Mouse (Mus musculus) urinary bladder, postnatal 25 days (tissue): ENCODE data around the gene Vps26c.
"Not testable (repeated sequence)": the region's sequence is repeated elsewhere in the genome, so short reads cannot be mapped to it uniquely, and the experiment has no call there.

Source experiments
- DNase-seq: peaks from one replicate; pipeline ENCODE4 v3.0.0; 2022; ENCODE audit warnings: low spot score

Gene Vps26c

DNA sequence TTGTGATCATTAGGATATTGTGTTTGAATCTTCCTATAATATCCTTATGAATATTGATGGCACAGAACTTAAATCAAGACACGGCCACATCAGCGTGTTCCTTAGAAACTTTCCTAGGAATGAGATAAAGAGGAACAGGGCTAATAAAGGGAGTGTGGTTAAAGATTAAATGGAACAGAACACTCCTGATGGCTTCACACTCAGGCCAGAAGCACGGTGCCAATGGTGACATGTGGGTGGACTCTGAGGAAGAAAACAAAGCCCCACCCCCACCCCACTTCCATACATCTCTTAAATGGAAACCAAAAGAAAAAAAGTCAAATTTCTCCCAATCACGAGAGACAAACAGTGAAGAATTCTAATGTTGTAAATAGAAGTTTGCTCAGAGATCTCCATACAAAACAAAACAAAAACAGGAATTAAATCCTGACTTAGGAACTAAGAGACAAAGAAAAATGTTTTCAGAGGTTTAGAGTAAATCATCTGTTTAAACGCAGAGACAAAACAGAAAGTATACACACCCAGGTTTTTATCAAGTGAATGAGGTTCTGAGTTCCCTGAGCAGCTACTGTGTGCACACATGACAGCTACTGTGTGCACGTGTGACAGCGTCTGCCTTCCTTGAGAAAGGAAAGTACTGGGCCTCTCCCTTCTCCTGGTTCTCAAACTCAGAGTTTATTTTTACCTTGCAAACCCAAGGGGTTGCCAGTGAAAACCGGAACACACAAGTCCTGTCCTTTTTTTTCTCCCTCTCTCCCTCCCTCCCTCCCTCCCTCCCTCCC, 19.3 kb upstream of the Vps26c start:
- no peak for DNase-seq

DNA sequence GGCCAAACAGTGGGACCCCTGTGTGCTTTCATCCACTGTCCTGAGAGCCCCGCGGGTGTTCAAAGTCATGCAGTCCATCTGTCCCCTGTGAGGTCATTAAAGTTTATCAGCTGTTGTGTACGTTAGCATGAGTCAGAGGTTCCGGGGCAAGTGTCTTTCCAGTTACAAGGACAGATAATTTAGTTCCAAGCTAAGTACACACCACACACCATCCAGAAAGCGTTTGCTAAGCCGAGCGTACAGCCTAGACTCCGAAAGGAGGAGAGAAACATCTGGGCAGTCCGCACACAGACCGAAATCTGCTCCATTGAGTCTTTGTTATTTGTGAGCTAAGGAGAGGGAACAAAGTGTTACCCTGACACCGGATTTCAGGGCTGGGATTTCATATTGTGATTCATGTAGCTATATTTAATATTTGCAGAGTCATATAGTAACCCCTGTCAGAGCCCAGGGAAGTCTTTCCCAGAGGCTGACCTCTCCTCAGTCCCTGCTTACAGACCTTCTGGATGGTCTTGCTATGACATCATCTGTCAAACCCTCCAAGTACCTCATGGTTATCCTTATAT, 18.0 kb upstream of the Vps26c start:
- no peak for DNase-seq

DNA sequence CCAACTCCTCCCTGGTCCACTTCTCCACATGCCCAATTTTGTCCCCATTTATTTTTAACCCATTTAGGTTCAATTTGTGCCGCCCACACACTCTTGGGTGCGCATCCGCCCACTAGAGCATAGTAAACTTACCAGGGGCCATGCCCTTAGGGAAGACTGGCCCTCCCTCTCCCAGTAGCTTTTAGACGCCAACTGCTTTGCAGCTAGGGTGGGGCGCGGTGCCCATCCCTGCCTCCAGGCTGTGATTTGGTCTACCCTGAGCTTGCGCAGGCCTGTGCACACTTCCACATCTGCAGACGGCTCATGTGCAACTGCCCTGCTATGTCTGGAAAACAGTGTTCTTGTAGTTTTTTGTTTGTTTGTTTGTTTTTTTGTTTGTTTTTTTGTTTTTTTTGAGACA, 16.3 kb upstream of the Vps26c start:
- no peak for DNase-seq

DNA sequence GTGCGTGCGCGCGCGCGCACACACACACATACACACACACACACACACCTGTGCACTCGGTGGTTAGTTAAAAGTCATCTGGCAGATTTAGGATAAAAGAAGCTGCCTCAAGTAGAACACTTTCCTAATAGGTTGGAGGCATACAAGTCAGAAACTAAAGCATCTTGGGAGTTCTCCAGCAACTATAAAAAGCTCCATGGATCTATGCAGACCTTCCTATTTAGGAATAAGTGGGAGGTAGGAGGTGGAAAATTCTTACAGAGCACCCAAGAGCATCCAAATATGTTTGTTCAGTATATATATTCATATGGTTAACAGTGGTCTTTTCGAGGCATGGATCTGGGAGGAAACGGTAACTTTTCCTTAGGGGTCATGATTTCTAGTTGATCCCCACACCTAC, 13.5 kb upstream of the Vps26c start:
- no peak for DNase-seq

DNA sequence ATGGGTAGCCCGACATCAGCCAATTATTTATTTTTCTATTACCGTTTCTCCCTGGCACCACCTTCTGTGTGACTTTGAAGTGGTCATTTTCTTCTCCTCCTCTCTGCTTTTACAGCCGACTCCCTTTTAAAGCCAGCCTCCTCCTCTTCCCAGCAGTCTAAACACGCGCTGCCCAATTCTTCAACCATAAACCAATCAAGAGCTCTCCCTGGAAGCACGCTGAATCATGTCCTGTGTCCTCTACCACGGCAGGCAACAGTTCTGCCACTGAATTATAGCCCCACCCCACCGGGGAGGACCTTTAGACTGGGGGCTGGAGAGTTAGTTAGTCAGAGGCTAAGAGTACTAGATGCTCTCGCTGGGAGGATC, 10.5 kb upstream of the Vps26c start:
- no peak for DNase-seq

DNA sequence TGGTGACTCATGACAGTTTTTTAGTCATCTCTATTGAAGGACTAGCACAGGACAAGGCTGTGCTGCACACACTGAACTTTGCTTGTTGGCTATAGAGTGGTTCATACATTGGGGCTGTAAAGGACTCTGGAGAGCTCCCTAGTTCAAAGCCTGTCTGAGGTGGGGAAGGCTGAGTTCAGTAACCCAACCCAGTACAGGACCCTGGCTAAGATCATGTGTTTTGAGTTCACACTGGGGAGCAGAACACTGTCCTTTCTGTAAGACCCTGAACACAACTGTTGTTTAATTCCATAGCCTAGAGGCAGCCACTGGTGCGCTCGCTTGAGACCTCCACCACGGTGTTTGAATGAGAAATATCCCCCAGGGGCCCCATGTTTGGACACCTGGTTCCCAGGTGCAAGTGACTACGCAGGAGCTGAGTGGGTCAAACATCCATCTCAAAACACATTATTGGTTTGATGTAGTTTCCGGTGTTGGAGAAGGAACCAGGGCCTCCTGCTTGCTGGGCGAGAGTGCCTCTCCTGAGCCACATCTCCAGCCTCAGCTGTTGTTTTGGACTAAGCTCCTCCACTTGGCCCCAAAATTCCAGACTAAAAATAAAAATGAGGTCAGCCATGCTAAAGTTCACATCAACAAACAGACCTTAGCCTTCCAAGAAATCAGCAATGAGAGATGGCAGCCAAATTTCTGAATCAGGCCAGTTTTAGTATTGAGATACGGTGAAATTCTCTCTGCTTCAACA, 10.0 kb upstream of the Vps26c start:
- DNase-seq, result no peak

DNA sequence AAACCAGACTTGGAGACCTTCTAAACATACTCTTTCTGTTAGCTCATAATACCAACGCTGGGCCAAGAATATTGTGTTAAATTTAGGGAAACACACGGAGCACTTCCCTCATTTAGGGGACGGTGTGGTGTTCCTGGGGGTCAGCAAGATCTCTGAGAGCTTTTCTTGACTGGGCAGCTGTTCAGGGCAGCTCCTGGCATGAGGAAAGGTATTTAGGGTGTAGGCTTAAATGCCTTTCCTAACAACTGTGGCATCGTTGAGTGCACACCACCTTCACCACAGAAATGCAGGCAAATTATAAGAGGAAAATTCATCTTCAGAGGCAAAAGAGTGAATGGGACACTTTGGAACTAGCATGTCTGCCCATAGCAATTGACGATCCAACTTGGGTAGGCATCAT, 9.1 kb upstream of the Vps26c start:
- DNase-seq, result no peak

DNA sequence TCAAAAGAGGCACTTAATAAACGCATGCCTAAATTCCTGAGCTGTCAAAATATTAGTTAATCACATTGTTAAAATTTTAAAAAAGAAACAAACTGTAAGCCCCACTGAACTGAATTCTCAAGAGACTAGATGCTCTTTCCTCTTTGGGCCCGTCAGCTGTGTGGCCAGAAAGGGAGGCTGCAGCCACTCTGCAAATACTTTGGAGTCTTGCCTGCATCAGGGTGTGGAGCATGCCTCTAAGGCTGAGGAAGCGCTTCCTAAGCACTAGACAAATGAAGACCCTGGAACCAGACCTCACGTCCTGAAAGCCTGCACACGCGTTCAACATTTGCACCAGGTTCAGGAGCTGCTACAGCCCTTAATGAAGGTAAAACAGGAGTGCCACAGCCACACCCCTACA, 7.0 kb upstream of the Vps26c start:
- no peak for DNase-seq

DNA sequence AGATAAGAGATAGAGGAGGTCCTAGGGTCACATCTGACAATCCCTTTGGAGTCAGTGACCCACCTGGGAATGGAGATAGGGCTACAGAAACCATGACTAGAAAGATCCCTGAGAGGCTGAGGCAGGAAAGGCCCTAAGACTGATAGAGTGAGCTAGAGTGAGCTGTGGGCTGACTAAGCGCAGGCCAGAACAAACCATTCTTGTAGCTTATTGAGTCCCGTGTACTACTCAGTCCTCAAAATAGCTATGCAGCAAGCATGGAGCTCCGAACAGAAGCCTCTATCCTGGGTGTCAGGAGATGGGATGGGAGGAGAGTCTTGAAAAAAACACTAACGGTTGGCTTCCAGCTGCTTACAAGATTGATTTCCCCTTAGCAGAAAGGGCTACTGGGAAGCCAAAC, 4.6 kb upstream of the Vps26c start:
- no peak for DNase-seq

DNA sequence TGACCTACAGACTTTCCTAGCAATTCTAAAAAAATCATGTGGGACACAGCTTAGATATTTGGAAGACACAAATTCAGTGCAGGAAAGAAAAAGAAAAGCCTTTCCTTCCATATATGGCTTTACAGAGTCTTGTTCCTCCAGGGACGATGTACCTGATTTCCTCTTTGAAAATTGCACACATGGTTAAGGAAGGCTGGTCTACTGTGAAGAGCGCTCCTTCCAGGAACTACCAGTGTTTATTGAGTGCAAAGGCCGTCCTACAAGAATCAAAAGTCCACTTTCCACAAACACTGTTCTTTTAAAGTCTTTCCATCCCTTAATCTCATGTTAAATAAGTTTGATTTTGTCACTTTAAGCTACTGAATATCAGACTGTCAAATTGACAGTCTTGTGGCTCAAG, 916 bp upstream of the Vps26c start:
- DNase-seq, result no peak

DNA sequence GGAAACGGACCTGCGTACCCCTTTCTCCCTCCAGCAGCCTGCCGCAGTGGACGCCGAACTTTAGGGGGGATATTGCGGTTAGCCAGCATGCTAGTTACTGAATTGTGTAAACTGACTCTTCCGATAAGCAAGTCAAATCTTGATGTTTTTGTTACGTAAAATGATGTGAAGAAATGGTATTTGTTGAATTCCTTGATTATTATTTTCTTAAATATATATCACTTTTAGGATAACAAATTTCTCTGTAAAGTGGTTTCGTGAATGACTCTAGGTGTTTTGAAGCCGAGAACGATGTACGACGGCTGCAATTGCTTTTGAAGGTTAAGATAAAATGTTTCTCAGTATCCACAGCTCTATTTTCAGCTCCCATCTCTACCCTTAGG, 513 bp upstream of the Vps26c start:
- no peak for DNase-seq

DNA sequence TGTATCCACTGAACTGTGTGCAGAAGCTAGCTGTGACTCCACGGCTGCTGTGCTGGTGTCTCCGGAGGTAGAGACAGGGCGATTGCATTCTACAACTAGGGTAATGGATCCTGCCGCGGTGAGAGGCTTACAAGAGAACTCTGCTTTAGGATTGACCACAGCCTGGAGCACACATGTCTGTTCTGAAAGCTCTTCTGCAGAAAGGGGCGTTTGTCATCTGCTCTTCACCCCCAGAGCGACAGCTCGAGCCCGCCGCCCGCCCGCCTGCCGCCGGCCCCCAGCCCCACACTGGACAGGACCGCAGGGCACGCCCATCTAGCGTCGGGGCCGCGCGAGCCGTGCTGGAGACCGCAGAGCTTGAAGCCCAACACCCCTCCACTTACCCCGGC, 681 bp downstream of the Vps26c start:
- no peak for DNase-seq

DNA sequence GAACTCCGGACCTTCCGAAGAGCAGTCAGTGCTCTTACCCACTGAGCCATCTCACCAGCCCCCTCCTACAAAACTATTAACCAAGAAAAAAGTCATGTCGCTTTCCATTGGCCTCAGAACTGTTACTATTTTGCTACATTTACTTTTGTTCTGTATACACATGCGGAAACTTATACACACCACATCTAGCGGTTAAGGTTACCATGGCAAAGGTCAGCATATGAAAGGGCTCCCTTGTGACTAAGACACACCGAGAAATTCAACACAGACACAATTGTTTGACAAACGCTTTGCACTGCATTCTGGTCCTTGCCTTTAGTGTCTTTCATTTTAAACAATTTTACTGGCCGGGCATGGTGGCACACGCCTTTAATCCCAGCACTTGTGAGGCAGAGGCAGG, 1.9 kb downstream of the Vps26c start:
- DNase-seq, result no peak

DNA sequence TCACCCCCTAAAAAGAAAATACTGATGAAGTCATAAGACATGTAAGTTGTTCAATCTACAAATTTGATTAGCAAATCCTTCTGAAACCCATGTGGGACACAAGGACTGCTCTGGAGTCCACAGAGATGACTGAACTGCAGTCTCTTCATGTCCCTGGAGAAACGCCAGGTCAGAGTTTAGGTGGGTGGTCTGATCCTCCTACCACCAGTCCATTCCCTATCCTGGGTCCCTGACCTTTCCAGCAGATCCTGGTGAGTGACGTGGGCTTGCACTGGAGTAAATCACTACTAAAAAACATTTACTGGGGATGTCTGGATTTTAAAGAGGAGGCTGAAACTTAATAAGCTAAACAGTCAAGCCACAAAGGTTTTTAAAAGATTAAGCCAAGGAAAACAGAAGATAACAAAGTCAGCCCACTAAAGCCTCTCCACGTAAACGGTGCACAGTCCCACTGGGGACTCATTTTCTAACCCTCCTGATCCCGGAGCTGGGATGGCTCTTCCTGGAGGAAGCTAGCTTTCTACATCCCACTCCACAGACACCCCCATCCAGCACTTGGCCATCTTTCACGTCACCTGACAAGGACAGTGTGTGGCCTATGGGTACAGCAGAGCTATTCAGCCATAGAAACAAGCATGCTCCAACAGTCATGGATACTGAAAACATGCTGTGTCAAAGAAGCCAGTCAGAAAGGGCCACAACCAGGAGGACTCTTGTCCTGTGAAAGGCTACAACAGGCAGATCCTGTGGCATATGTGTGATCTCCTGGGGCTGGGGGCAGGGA, 2.8 kb downstream of the Vps26c start:
- no peak for DNase-seq

DNA sequence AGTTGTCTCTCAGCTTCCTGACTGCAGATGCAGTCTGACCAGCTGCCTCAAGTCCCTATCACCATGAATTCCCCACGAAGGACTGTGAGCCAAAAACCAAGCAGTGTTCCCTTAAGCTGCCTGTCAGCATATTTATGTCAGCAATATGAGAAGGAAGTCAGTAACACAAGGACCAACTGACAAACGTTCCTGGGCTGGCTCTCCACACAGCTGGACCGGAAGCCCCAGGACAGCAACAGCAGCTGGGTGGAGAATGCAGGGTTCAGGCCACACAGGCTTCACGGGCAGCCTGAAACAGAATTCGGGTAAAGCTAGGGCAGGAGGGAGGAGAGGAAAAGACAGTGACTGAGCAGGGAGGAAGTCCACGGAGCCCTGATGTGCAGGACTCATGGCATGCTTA, 7.6 kb downstream of the Vps26c start:
- no peak for DNase-seq

DNA sequence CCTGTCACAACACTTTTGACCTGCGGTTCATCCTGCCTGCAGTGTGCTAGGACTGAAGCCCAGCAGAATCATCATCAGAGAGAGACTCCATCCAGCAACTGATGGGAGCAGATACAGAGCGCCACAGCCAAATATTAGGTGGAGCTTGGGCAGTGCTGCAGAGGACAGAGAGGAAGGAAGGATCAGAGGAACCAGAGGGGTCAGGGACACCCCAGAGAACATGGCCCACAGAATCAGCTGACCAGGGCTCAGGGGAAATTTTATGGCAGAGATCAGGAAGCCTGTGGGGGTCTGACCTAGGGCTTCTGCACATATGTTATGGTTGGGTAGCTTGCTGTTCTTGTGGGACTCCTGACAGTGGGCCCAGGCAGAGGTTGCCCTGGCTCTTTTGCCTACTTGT, 9.0 kb downstream of the Vps26c start:
- DNase-seq, result no peak

DNA sequence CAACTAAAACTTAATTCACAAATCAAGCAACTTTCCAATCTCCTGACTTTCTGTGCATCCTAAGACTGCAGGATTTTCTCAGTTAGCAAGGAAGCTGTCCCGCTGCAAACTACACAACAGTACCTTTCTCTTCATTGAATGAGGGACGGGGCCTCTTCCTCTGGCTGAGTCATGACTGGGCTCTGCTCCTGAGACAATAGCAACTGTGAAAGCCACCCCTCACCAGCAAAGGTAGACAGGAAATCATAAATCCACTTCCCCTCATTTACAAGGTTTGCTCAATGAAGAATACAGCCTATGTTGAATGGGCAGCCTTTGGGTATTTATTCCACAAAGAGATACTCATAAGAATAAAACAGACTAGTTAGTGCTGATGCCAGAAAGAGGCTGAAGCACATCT, 16.6 kb downstream of the Vps26c start:
- no peak for DNase-seq

DNA sequence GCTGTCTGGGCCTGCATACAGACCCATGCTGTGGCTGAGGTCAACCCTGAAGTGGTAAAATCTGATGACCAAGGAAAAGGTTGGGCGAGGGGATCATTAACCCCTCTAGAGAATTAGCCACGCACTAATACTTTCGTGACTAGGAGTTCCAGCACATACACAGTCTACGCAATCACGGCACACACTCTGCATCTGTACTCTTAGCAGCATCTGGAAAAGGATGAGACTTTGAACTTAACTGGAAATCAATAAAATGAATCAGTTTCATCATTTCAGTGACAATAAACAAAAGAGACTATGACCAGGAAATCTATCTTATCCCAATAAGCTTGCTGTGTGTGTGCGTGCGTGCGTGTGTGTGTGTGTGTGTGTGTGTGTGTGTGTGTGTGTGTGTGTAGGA, 17.9 kb downstream of the Vps26c start:
- no peak for DNase-seq

DNA sequence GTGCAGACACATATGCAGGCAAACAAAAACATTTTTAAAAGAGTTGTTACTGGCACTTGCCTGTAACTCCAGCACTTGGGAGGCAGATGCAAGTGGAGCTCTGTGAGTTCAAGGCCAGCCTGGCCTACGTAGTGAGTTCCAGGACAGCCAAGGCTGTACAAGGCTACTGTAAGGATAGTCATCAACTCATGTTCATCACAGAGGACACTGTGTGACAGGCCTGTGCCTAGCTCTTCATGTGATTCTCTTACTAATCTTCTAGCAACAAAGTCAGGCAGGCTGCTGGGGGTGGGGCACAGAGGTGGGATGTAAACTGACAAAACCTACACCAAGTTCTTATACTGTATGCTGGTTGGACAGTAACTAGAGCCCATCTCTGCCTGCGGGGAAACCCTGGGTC, 19.6 kb downstream of the Vps26c start:
- no peak for DNase-seq

DNA sequence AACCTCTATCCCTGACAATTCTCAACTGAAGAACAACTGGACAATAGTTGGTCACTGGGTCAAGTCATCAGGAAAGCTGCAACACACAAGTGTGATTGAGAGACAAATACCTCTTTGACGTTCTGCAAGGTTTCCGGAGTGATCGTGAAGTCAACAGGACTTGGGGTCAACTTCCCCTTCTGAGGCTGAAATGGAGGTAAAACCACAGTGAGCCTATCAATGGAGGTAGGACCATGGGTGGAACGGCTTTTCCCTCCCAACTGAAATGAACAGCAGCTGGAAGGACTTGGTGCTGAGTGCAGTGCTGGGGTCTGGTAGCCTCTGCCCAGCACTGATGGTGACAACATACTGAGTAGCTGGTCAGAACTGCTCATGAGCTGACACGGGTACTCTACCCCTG, 22.4 kb downstream of the Vps26c start:
- no peak for DNase-seq

DNA sequence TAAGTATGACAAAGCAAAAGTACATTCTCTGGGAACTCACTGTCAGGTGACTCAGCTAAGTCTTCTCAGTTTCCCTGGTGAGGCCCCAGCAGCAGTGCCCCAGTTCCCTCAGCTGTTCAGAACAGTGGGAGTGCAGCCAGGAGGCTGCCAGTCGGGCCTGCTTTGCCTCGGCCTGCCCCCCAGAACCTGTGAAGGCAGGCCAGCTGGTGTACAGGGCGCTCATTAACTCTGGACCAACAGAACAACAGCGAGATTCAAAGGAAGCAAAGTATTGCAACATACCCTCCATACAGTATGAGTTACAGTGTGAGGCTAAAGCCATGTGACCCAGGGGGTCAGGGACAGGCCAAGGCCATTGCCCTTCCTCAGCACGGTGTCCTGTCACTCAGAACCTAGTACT, 28.7 kb downstream of the Vps26c start:
- peak; percentile 31 for DNase-seq

DNA sequence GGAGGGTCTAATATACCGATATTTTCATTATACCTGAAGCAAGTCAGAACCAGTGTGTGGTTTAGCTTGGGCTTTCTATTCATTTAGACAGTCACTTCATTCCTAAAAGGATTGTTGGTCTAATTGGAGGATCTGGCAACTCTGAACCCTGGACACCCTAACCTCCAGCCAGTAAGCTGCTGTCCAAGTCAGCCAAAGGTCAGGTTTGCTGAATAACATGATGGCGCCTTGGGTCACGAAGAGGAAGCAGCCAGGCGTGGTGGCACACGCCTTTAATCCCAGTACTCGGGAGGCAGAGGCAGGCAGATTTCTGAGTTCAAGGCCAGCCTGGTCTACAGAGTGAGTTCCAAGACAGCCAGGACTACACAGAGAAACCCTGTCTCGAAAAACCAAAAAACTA, 29.5 kb downstream of the Vps26c start:
- DNase-seq, result not testable (repeated sequence)

DNA sequence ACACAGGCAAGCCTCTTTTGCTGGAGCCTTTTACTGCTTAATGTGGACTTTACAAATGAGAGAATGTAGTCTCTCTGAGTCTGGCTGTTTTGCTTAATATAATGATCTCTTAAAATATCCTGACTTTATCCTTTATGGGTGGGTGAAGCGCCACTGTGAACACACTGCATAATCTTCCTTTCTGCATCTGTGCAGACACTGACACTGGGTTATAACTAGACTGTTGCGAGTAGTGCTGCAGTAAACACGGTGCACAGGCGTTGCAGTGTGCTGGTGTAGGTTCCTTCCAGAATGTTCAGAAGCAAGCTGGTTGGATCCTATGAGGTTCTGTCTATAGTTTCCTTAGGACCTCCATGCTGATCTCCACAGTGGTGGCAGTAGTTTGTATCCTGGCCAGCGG, 37.3 kb downstream of the Vps26c start:
- DNase-seq, result no peak
